Mouse (Mus musculus) heart, adult 8-10 months (tissue): ENCODE measurements around the gene Tnxb. TPM values are rescaled to one million over a fixed set of nuclear protein-coding genes. Genes with fewer than 3 reads are reported as not detected.
"Not testable (repeated sequence)": the region's sequence is repeated elsewhere in the genome, so short reads cannot be mapped to it uniquely, and the experiment has no call there.

ENCODE experiments used
- DNase-seq: peaks from one replicate; pipeline ENCODE4 v3.0.0; 2022; ENCODE audit warnings: low spot score
- total RNA-seq, 4 experiments: library from RNA; stranded (reverse); gene quantifications; 2 replicates each; pipeline ENCODE4 v1.2.4; 2022

Tnxb gene
- total RNA-seq, 4 experiments from 2014 or later, result 22.4 to 34.3 (median 32.2) TPM

DNA sequence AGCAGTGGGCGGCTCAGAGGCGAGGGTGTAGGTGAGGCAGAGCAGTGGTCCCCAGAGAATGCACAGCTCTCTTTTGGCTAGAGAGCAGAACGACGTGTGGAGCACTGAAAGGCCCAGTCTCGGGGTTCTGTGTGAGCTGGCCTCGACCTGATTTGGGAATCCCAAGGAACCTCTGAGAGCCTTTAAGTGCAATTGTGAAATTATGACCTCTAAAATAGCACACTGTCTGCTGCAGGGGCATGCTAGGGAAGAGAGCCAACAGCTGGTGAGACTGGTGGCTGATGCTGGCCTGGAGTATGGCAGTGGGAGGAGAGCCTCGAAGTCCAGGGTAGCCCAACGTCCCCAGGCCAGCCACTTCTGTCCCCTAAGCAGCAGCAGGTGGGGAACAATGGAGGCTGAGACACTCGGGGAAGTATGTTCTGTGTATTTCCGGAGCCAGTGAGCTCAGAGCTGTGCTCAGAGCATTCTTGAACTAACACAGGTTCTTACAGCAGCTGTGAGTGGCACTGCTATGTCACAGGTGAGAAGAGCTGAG is 13.4 kb downstream of the Tnxb start:
- DNase-seq, result no peak

GRCm38 (mm10) chr17:34684253-34684893 is 14.0 kb downstream of the Tnxb start:
- no peak for DNase-seq

- DNase-seq, result no peak
Measured at GRCm38 (mm10) chr17:34685120-34686110, 15.1 kb downstream of the Tnxb start.

GRCm38 (mm10) chr17:34688889-34689288 is 18.6 kb downstream of the Tnxb start:
- no peak for DNase-seq

GRCm38 (mm10) chr17:34690458-34690857 is 20.1 kb downstream of the Tnxb start:
- DNase-seq, result peak; percentile 80

GRCm38 (mm10) chr17:34692906-34693305 is 22.6 kb downstream of the Tnxb start:
- peak; percentile 83 for DNase-seq

DNA sequence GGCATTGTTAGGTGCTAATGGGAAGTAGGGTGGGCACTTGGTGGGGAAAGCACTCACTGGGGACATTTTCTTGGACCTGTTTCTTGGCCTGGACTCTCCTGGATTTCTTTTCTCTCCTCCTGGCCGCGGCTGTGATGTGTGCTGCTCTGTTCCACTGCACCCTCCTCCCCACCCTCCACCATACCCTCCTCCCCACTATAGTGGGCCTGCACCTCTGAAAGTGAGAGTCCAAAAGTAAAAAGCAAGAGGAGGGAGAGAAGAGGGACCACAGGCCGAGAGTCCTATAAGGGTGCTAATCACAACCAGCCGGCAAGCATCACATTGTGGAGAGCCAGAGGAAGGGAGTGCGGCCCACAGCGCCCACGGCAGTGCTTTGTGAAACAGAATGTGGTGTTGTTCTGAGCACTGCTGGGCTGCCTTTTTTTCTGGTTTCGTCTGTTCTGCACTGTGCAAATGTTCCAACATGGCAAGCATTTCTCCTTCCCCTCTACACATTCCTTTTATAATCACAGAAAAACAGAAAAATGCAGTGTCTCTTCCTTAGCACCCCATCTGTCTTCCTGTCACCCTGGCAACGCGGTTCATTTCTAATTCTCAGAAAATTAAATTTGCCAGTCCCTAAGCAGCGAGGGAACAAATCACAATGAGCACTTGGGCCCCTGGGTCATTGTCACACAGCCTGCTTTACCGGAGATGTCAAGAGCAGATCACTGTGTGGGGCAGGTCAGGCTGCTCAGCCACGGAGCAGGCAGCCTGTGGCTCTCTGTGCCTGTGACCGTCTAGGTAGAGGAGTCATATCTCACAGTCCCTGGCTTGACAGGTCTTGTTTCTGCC is 29.5 kb downstream of the Tnxb start:
- DNase-seq, result no peak

DNA sequence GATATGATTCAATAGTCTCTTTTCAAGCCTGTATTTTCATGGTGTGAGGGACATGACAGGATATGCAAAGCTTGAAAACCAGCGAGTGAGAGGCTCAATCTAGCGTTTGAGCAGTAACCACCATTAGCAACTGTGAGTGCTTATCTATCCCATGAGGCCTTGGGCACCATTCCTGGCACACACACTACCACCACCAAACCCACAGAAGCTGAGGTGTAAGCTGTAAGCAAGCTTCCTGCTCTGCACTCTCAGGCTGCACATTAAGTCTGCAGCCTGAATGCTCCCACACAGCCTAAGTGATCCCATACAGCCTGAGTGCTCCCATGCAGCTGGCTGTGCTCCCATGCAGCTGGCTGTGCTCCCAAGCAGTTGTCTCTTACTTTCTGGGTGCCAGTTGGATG is 30.3 kb downstream of the Tnxb start:
- no peak for DNase-seq

DNA sequence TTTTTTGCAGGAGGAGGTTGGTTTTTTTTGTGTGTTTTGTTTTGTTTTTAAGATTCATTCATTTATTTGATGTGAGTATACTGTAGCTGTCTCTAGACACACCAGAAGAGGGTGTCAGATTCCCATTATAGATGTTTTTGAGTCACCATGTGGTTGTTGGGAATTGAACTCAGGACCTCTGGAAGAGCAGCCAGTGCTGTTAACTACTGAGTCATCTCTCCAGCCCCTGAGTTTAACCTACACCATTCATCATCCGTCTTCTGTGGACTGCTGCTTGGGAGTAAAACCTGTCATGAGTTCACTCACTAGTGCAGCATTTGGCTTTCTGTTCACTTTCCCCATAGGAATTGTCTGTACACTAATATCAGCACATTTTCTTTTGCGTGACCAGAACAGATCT is 36.1 kb downstream of the Tnxb start:
- DNase-seq, result not testable (repeated sequence)

DNA sequence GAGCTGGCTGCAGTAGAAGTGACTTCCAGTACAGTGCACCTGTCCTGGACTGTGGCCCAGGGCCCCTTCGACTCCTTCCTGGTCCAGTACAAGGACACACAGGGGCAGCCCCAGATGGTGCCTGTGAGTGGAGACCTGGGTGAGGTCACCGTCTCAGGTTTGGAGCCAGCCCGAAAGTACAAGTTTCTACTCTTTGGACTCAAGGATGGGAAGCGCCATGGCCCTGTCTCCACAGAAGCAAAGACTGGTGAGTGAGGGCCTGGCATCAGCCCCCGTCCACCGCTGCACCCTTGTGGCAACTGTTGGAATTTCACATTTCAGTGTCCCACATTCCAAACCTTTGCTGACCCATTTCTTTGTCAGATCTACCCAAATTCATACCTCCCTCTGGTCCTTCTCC is 42.6 kb downstream of the Tnxb start:
- peak; percentile 66 for DNase-seq

DNA sequence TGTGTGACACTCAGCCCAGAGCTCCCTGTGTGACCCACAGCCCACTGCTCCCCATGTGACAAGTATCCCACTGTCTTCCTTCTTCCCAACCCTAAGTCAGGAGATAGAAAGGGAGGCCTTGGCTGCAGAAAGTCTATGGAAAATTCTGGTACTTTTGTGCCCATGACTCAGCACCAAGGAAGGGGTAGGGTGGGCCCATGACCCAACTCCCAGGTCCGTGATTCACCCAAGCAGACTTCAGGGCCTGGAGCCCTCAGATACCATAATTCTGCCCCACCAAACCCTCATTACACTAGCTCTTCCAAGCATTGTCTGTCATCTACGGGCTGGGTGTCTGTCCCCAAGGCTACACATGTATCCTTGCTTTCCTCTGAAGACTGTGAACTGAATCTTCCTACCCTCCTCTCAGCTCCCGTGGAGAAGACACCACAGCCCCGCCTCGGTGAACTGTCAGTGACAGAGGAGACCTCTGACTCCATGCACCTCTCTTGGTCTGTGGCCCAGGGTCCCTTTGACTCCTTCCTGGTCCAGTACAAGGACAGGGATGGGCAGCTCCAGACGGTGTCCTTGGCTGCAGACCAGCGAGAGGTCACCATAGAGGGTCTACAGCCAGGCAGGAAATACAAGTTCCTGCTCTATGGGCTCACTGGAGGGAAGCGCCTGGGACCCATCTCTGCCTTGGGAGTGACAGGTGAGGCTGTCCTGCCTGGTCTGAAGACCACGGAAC is 44.0 kb downstream of the Tnxb start:
- not testable (repeated sequence) for DNase-seq

GRCm38 (mm10) chr17:34714908-34715445 is 44.6 kb downstream of the Tnxb start:
- not testable (repeated sequence) for DNase-seq

GRCm38 (mm10) chr17:34715451-34715850 is 45.1 kb downstream of the Tnxb start:
- DNase-seq, result not testable (repeated sequence)

GRCm38 (mm10) chr17:34716247-34716646 is 45.9 kb downstream of the Tnxb start:
- DNase-seq, result no peak

GRCm38 (mm10) chr17:34717401-34717800 is 47.1 kb downstream of the Tnxb start:
- no peak for DNase-seq

DNA sequence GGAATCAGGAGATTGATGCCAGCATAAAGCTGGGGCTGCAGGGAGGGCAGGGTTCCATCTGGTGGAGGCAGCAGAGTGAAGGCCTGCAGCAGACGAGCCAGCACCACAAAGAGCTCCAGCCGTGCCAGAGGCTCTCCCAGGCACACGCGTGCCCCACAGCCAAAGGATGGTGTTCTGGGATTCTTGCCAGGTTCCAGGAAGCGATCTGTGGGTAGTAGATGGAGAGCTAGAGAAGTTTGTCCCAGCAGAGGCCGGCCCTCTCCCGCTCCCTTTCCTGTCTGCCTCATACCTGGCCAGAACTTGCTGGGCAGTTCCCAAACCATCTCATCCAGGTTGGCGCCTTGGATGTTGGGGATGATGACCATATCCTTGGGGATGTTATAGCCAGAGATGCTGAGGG is 49.6 kb downstream of the Tnxb start:
- DNase-seq, result not testable (repeated sequence)

GRCm38 (mm10) chr17:34722238-34722637 is 51.9 kb downstream of the Tnxb start:
- not testable (repeated sequence) for DNase-seq

DNA sequence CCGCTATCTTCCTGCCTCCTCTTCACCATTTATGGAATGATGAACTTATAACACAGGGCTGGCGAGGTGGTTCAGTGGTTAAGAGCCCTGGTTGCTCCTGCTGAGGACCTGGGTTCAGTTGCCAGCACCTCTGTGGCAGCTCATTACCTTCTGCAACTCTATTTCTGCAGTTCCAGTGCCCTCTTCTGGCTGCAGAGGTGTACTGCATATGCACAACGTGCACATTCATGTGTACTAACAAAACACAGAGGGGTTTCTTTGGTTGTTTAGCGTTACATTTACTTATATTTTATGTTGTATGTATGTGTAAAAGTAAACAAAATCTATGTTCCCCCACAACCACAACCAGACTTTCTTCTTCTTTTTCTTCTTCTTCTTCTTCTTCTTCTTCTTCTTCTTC is 52.7 kb downstream of the Tnxb start:
- DNase-seq, result no peak

GRCm38 (mm10) chr17:34727887-34728286 is 57.6 kb downstream of the Tnxb start:
- DNase-seq, result no peak

DNA sequence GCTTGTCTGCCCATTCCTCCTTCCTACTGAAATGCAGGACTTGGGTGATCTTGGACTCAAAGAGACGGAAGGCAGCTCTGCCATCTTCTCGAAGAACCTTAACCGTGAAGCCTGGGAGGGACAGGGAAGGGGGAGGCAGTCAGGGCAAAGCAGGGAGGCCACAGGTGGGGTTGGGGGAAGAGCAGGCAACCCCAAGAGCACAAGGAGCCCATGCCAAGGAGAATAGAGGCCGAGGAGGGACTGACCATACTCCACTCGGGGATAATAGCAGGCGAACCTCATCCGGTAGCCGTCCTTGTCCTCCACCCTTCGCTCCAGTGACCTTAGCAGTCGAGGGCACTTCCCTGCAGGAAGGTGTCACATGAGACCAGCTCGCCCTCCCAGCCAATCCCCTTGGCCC is 58.8 kb downstream of the Tnxb start:
- DNase-seq, result not testable (repeated sequence)
